8 mouse cellular contexts compared by ENCODE assay signal in genomic region chr7:80057002-80057691, GRCm38 (mm10). TPM values are rescaled to one million over a fixed set of nuclear protein-coding genes. Genes with fewer than 3 reads are reported as not detected.
A peak's percentile ranks its signal among the peaks of the same experiment; 100 is the strongest.
DNase-seq lines count a peak whose midpoint lies in the region; ATAC-seq lines count a peak whose summit lies in the region.
"Had no signal": no experiment of that assay in that cellular context is flagged by ENCODE, and none has a peak within 500 bp of the region (broad histone marks: within the 10 kb centered on the region; RNA-seq: fewer than 3 reads in every experiment).

No protein-coding gene starts in this region.

- 62% methylated on average over 4 of the region's 4 CpGs for WGBS in embryonic facial prominence, embryonic 11.5 days
- 39% methylated on average over 4 of the region's 4 CpGs for WGBS in intestine, embryonic 16.5 days
- WGBS in stomach, embryonic 15.5 days: 51% methylated on average over 4 of the region's 4 CpGs

- no peak overlapping the region for H3K4me3 ChIP-seq in embryonic facial prominence, embryonic 11.5 days (ENCODE audit: low read depth, low read length)
- no peak overlapping the region for H3K4me3 ChIP-seq in intestine, embryonic 16.5 days (ENCODE audit: low read length)
- H3K4me3 ChIP-seq in stomach, embryonic 15.5 days (replicated peaks): no peak overlapping the region
- H3K4me3 ChIP-seq: erythroblast, embryonic 14.5 days had no signal

- peak overlapping the region; percentile 20; the same call in 1 of the 2 replicates for H3K27ac ChIP-seq in embryonic facial prominence, embryonic 11.5 days (replicated peaks; ENCODE audit: low read depth, low read length)
- H3K27ac ChIP-seq in intestine, embryonic 16.5 days (ENCODE audit: low read length): peak overlapping the region; percentile 94
- H3K27ac ChIP-seq in stomach, embryonic 15.5 days: peak overlapping the region; percentile 87

- DNase-seq in ZHBTc4 (ENCODE audit: low read depth, low spot score): peak; percentile 81
- DNase-seq in embryonic facial prominence, embryonic 11.5 days (ENCODE audit: low spot score): no peak
- peak; percentile 87 to 90 for DNase-seq in lung, adult 18-20 months
- DNase-seq in thymus, postnatal 25 days: no peak
- DNase-seq in spleen, postnatal 4 days (ENCODE audit: low spot score in 2 of 2): no peak

- H3K27me3 ChIP-seq in embryonic facial prominence, embryonic 11.5 days (ENCODE audit: control insufficient read depth, insufficient read depth, low read length): no peaks in the 10 kb centered on the region
- no peaks in the 10 kb centered on the region for H3K27me3 ChIP-seq in intestine, embryonic 16.5 days (replicated peaks; ENCODE audit: control insufficient read depth, insufficient read depth, low read length)
- no peaks in the 10 kb centered on the region for H3K27me3 ChIP-seq in stomach, embryonic 15.5 days (replicated peaks)

- H3K4me2 ChIP-seq in embryonic facial prominence, embryonic 11.5 days (ENCODE audit: low read depth, low read length): no peak overlapping the region
- peak overlapping the region; percentile 11 for H3K4me2 ChIP-seq in intestine, embryonic 16.5 days (ENCODE audit: low read depth, low read length)
- H3K4me2 ChIP-seq in stomach, embryonic 15.5 days: peak overlapping the region; percentile 22; the same call in 1 of the 2 replicates

- H3K9me3 ChIP-seq in embryonic facial prominence, embryonic 11.5 days (replicated peaks; ENCODE audit: control insufficient read depth, low read length): no peaks in the 10 kb centered on the region
- H3K9me3 ChIP-seq in intestine, embryonic 16.5 days (ENCODE audit: control insufficient read depth, low read length): no peaks in the 10 kb centered on the region
- no peaks in the 10 kb centered on the region for H3K9me3 ChIP-seq in stomach, embryonic 15.5 days

- ATAC-seq in embryonic facial prominence, embryonic 11.5 days (replicated peaks; ENCODE audit: insufficient number of reproducible peaks, low FRiP score, low TSS enrichment, low read depth): no peak
- peak; percentile 67 for ATAC-seq in intestine, embryonic 16.5 days
- ATAC-seq in stomach, embryonic 15.5 days (ENCODE audit: insufficient read depth, low FRiP score, low read depth): peak; percentile 77

- no peak overlapping the region; the same call in 1 of the 2 replicates for H3K9ac ChIP-seq in embryonic facial prominence, embryonic 11.5 days (replicated peaks; ENCODE audit: low read length)
- H3K9ac ChIP-seq in intestine, embryonic 16.5 days (ENCODE audit: low read depth, low read length): peak overlapping the region; percentile 50
- H3K9ac ChIP-seq in stomach, embryonic 15.5 days: no peak overlapping the region

- no peaks in the 10 kb centered on the region for H3K36me3 ChIP-seq in embryonic facial prominence, embryonic 11.5 days (replicated peaks; ENCODE audit: control insufficient read depth, insufficient read depth, low read depth, low read length)
- no peaks in the 10 kb centered on the region for H3K36me3 ChIP-seq in intestine, embryonic 16.5 days (ENCODE audit: control insufficient read depth, insufficient read depth, low read length)
- H3K36me3 ChIP-seq in stomach, embryonic 15.5 days: no peaks in the 10 kb centered on the region

- H3K4me1 ChIP-seq in embryonic facial prominence, embryonic 11.5 days (ENCODE audit: control insufficient read depth, insufficient read depth, low read length): peaks cover 6% of the 10 kb centered on the region; the same call in 1 of the 2 replicates
- peaks cover 70% of the 10 kb centered on the region for H3K4me1 ChIP-seq in intestine, embryonic 16.5 days (ENCODE audit: control insufficient read depth, insufficient read depth, low read length)
- H3K4me1 ChIP-seq in stomach, embryonic 15.5 days: peaks cover 58% of the 10 kb centered on the region

RNA-seq across cellular contexts. Expression of gene Zfp710, which starts 32.5 kb away (rescaled TPM):
- polyA plus RNA-seq in embryonic facial prominence, embryonic 11.5 days (2014; fragmentation: Nextera tagmentation; extraction: Ambion mirVana): 16.4 and 17.8 TPM in 2 replicates
- polyA plus RNA-seq in intestine, embryonic 16.5 days (2015; fragmentation: Nextera tagmentation; extraction: Ambion mirVana): 12.2 and 12.4 TPM in 2 replicates
- 14.9 and 15.8 TPM in 2 replicates for polyA plus RNA-seq in stomach, embryonic 15.5 days (2015; fragmentation: Nextera tagmentation; extraction: Ambion mirVana)

RNA-seq across cellular contexts. Expression of gene Idh2, which starts 58.0 kb away (rescaled TPM):
- 488 and 508 TPM in 2 replicates for polyA plus RNA-seq in embryonic facial prominence, embryonic 11.5 days (2014; fragmentation: Nextera tagmentation; extraction: Ambion mirVana)
- 540 and 585 TPM in 2 replicates for polyA plus RNA-seq in intestine, embryonic 16.5 days (2015; fragmentation: Nextera tagmentation; extraction: Ambion mirVana)
- 595 and 631 TPM in 2 replicates for polyA plus RNA-seq in stomach, embryonic 15.5 days (2015; fragmentation: Nextera tagmentation; extraction: Ambion mirVana)

Comparison
In these comparisons a context has a peak if more than half of its experiments do, and no peak if none do; other contexts are left out.
1. DNase-seq: peak in ZHBTc4 (single experiment) and lung, adult 18-20 months (2 of 2); none in embryonic facial prominence, embryonic 11.5 days (single experiment), thymus, postnatal 25 days (single experiment) and spleen, postnatal 4 days (0 of 2).
2. H3K27ac ChIP-seq: peak in every context shown above with its lines; median percentile 94 in intestine, embryonic 16.5 days; 87 in stomach, embryonic 15.5 days; 20 in embryonic facial prominence, embryonic 11.5 days.